Mouse (Mus musculus) megakaryocyte, embryonic 14.5 days (primary cell): ENCODE results near the gene Vwa7. TPM values are rescaled to one million over a fixed set of nuclear protein-coding genes. Genes with fewer than 3 reads are reported as not detected.

ENCODE experiments used
- H3K27me3 ChIP-seq: replicated peaks from 2 replicates; pipeline ENCODE3; 2012; ENCODE audit warnings: inconsistent platforms
- H3K36me3 ChIP-seq: replicated peaks from 2 replicates; pipeline ENCODE3; 2012; ENCODE audit warnings: low read length, inconsistent platforms, mixed read lengths
- H3K4me1 ChIP-seq: 2 replicates; pipeline ENCODE4 v1.6.1; 2012; ENCODE audit warnings: inconsistent platforms
- H3K4me3 ChIP-seq: replicated peaks from 2 replicates; pipeline ENCODE3; 2012; ENCODE audit warnings: moderate library complexity, mild to moderate bottlenecking, inconsistent platforms
- H3K9me3 ChIP-seq: 2 replicates; pipeline ENCODE4 v1.6.1; 2012; ENCODE audit warnings: inconsistent platforms
- FLI1 ChIP-seq: IDR thresholded peaks from 2 replicates; pipeline ENCODE4 v1.6.1; 2012; ENCODE audit warnings: low read length, inconsistent platforms, mixed read lengths
- GATA1 ChIP-seq: IDR thresholded peaks from 3 replicates; pipeline ENCODE4 v1.6.1; 2012; ENCODE audit warnings: mixed read lengths, low read length, inconsistent platforms, borderline replicate concordance
- polyA plus RNA-seq: library from polyadenylated mRNA; stranded (reverse); fragments of >175 nt; gene quantifications from 2 replicates; pipeline ENCODE4 v1.2.3, GENCODE M21; 2012; ENCODE audit warnings: low replicate concordance; ENCODE audit not compliant: insufficient read depth

Vwa7 gene
- polyA plus RNA-seq, 1 experiment: 0.40 TPM

GRCm38 (mm10) chr17:35011440-35011839, 4.9 kb upstream of the Vwa7 start:
- Histone ChIP-seq H3K4me3 (no peak overlapping the region), H3K27me3 (no peaks in the 10 kb centered on the region), H3K9me3 (no peaks in the 10 kb centered on the region), H3K4me1 (peaks cover 35% of the 10 kb centered on the region), H3K36me3 (peaks cover 99% of the 10 kb centered on the region)
- TF ChIP-seq GATA1 (no peak), FLI1 (no peak)

GRCm38 (mm10) chr17:35012430-35012829, 3.9 kb upstream of the Vwa7 start:
- no peaks in the 10 kb centered on the region for H3K27me3 ChIP-seq
- no peak for TF ChIP-seq GATA1
- TF ChIP-seq FLI1: no peak
- no peaks in the 10 kb centered on the region for H3K9me3 ChIP-seq
- H3K4me1 ChIP-seq: peaks cover 39% of the 10 kb centered on the region
- H3K36me3 ChIP-seq: peaks cover 99% of the 10 kb centered on the region
- H3K4me3 ChIP-seq: no peak overlapping the region

GRCm38 (mm10) chr17:35013221-35013620, 3.2 kb upstream of the Vwa7 start:
- TF ChIP-seq FLI1 (no peak), GATA1 (no peak)
- peaks cover 92% of the 10 kb centered on the region for H3K36me3 ChIP-seq
- no peak overlapping the region for H3K4me3 ChIP-seq
- peaks cover 39% of the 10 kb centered on the region for H3K4me1 ChIP-seq
- peaks cover 3% of the 10 kb centered on the region for H3K27me3 ChIP-seq
- H3K9me3 ChIP-seq: no peaks in the 10 kb centered on the region

GRCm38 (mm10) chr17:35015296-35015695, 1.1 kb upstream of the Vwa7 start:
- no peak overlapping the region for H3K4me3 ChIP-seq
- TF ChIP-seq GATA1: no peak
- TF ChIP-seq FLI1: no peak
- H3K27me3 ChIP-seq: peaks cover 10% of the 10 kb centered on the region
- peaks cover 72% of the 10 kb centered on the region for H3K36me3 ChIP-seq
- H3K4me1 ChIP-seq: peaks cover 48% of the 10 kb centered on the region
- H3K9me3 ChIP-seq: no peaks in the 10 kb centered on the region

- H3K4me3 ChIP-seq: no peak overlapping the region
- no peaks in the 10 kb centered on the region for H3K9me3 ChIP-seq
- peaks cover 13% of the 10 kb centered on the region for H3K27me3 ChIP-seq
- peaks cover 55% of the 10 kb centered on the region for H3K36me3 ChIP-seq
- TF ChIP-seq GATA1 (no peak), FLI1 (no peak)
- H3K4me1 ChIP-seq: peaks cover 56% of the 10 kb centered on the region
Measured at GRCm38 (mm10) chr17:35016791-35017705, 669 bp downstream of the Vwa7 start.

GRCm38 (mm10) chr17:35017706-35018030, 1.3 kb downstream of the Vwa7 start:
- H3K27me3 ChIP-seq: peaks cover 13% of the 10 kb centered on the region
- no peak overlapping the region for H3K4me3 ChIP-seq
- TF ChIP-seq FLI1 (no peak), GATA1 (no peak)
- H3K36me3 ChIP-seq: peaks cover 49% of the 10 kb centered on the region
- peaks cover 56% of the 10 kb centered on the region for H3K4me1 ChIP-seq
- H3K9me3 ChIP-seq: no peaks in the 10 kb centered on the region

GRCm38 (mm10) chr17:35018171-35018570, 1.8 kb downstream of the Vwa7 start:
- Histone ChIP-seq H3K27me3 (peaks cover 13% of the 10 kb centered on the region), H3K9me3 (no peaks in the 10 kb centered on the region), H3K4me1 (peaks cover 61% of the 10 kb centered on the region), H3K36me3 (peaks cover 44% of the 10 kb centered on the region), H3K4me3 (no peak overlapping the region)
- TF ChIP-seq FLI1 (no peak), GATA1 (no peak)

- TF ChIP-seq GATA1 (no peak), FLI1 (no peak)
- H3K4me1 ChIP-seq: peaks cover 79% of the 10 kb centered on the region
Measured at GRCm38 (mm10) chr17:35019894-35020293, 3.5 kb downstream of the Vwa7 start.

GRCm38 (mm10) chr17:35020551-35020950, 4.2 kb downstream of the Vwa7 start:
- Histone ChIP-seq H3K9me3 (no peaks in the 10 kb centered on the region), H3K4me3 (no peak overlapping the region), H3K36me3 (peaks cover 20% of the 10 kb centered on the region), H3K27me3 (peaks cover 15% of the 10 kb centered on the region), H3K4me1 (peaks cover 85% of the 10 kb centered on the region)
- TF ChIP-seq GATA1: no peak
- no peak for TF ChIP-seq FLI1

More at GRCm38 (mm10) chr17:35019894-35020293, 3.5 kb downstream of the Vwa7 start:
- Histone ChIP-seq H3K4me3 (no peak overlapping the region), H3K9me3 (no peaks in the 10 kb centered on the region), H3K27me3 (peaks cover 15% of the 10 kb centered on the region), H3K36me3 (peaks cover 26% of the 10 kb centered on the region)

- Histone ChIP-seq H3K9me3 (no peaks in the 10 kb centered on the region), H3K4me3 (peak overlapping the region; percentile 85), H3K36me3 (peaks cover 16% of the 10 kb centered on the region), H3K4me1 (peaks cover 86% of the 10 kb centered on the region), H3K27me3 (peaks cover 15% of the 10 kb centered on the region)
- TF ChIP-seq GATA1: no peak
- no peak for TF ChIP-seq FLI1
Measured at GRCm38 (mm10) chr17:35021163-35021808, 4.9 kb downstream of the Vwa7 start.
